Mouse (Mus musculus) myocyte (in vitro differentiated cells): ENCODE measurements around the gene Snapc3.

ENCODE experiments used
- POLR2A ChIP-seq: IDR thresholded peaks from one replicate; pipeline ENCODE4 v1.6.1; 2011; ENCODE audit warnings: low read depth, mild to moderate bottlenecking, control low read depth, moderate library complexity; ENCODE audit not compliant: insufficient read length
- POLR2AphosphoS2 ChIP-seq: IDR thresholded peaks from one replicate; pipeline ENCODE4 v1.6.1; 2011; ENCODE audit warnings: low read depth, control low read depth; ENCODE audit not compliant: insufficient read length
- USF1 ChIP-seq: IDR thresholded peaks from one replicate; pipeline ENCODE4 v1.6.1; 2011; ENCODE audit warnings: low read depth, mild to moderate bottlenecking, control low read depth, moderate library complexity

DNA sequence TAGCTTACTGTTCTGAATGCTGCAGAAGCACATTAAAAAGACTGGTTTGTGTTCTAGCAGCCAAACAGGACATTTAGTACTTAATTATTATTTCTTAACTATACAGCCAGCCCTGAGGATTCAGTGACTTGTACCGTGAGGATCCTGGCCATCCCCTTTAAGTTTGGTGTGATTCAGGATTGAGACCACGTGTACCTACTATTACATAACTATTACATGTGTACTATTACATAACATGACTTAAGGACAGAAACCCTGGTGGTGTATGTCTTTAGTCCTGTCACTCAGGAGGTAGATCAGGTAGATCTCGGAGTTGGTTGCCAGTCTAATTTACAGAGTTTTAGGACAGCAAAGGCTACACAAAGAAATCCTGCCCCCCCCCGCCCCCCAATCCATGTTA lies 23.5 kb downstream of the Snapc3 start:
- TF ChIP-seq POLR2A (no peak), USF1 (no peak), POLR2AphosphoS2 (no peak)
